Mouse (Mus musculus) cortical plate, adult 2 months (tissue): Measurements from ENCODE around the gene Yod1.

Source experiments
- CTCF ChIP-seq: fragments of 200-500 bp; IDR thresholded peaks from 2 replicates; pipeline ENCODE4 v1.5.1; 2011; ENCODE audit warnings: mild to moderate bottlenecking, control low read depth, low read length; ENCODE audit not compliant: insufficient read depth; ENCODE audit errors: extremely low read depth
- POLR2A ChIP-seq: fragments of 200-500 bp; IDR thresholded peaks from 2 replicates; pipeline ENCODE4 v1.6.1; 2011; ENCODE audit warnings: mild to moderate bottlenecking, low read length, control low read depth; ENCODE audit not compliant: insufficient read depth; ENCODE audit errors: extremely low read depth

GRCm38 (mm10) chr1:130681656-130682413, 35.3 kb upstream of the Yod1 start:
- TF ChIP-seq POLR2A (no peak), CTCF (no peak)
